Mouse (Mus musculus) cerebellum, adult 9-10 months (tissue): ENCODE results near the gene Ak4.
"Not testable (repeated sequence)": the region's sequence is repeated elsewhere in the genome, so short reads cannot be mapped to it uniquely, and the experiment has no call there.

ENCODE experiments used
- DNase-seq: peaks from one replicate; pipeline ENCODE4 v3.0.0; 2022

Gene Ak4

GRCm38 (mm10) chr4:101424495-101424894 lies 5.4 kb downstream of the Ak4 start:
- DNase-seq = peak; percentile 68

- DNase-seq = peak; percentile 39
These were observed 6.0 kb downstream of the Ak4 start for GRCm38 (mm10) chr4:101425119-101425518.

GRCm38 (mm10) chr4:101425666-101426065 lies 6.6 kb downstream of the Ak4 start:
- DNase-seq = peak; percentile 39

GRCm38 (mm10) chr4:101426566-101426965 lies 7.5 kb downstream of the Ak4 start:
- no peak for DNase-seq

GRCm38 (mm10) chr4:101427886-101428680 lies 9.0 kb downstream of the Ak4 start:
- DNase-seq = no peak

- no peak for DNase-seq
These were observed 10.0 kb downstream of the Ak4 start for GRCm38 (mm10) chr4:101429073-101429472.

GRCm38 (mm10) chr4:101430000-101430399 lies 10.9 kb downstream of the Ak4 start:
- DNase-seq = no peak

- DNase-seq = peak; percentile 80
These were observed 17.9 kb downstream of the Ak4 start for GRCm38 (mm10) chr4:101436761-101437512.

GRCm38 (mm10) chr4:101438271-101438670 lies 19.2 kb downstream of the Ak4 start:
- peak; percentile 83 for DNase-seq

- DNase-seq = peak; percentile 77
These were observed 20.8 kb downstream of the Ak4 start for GRCm38 (mm10) chr4:101439738-101440389.

GRCm38 (mm10) chr4:101442791-101443190 lies 23.7 kb downstream of the Ak4 start:
- DNase-seq = no peak

- DNase-seq = no peak
These were observed 24.4 kb downstream of the Ak4 start for GRCm38 (mm10) chr4:101443419-101443991.

- no peak for DNase-seq
These were observed 26.6 kb downstream of the Ak4 start for GRCm38 (mm10) chr4:101445660-101446059.

- DNase-seq = not testable (repeated sequence)
These were observed 27.5 kb downstream of the Ak4 start for GRCm38 (mm10) chr4:101446606-101447005.

GRCm38 (mm10) chr4:101448701-101449100 lies 29.6 kb downstream of the Ak4 start:
- no peak for DNase-seq

- no peak for DNase-seq
These were observed 30.3 kb downstream of the Ak4 start for GRCm38 (mm10) chr4:101449344-101449743.

- peak; percentile 99 for DNase-seq
These were observed 31.2 kb downstream of the Ak4 start for GRCm38 (mm10) chr4:101450150-101450780.

GRCm38 (mm10) chr4:101451089-101451488 lies 32.0 kb downstream of the Ak4 start:
- DNase-seq = peak; percentile 70

- DNase-seq = peak; percentile 55
These were observed 33.8 kb downstream of the Ak4 start for GRCm38 (mm10) chr4:101452829-101453228.

- peak; percentile 66 for DNase-seq
These were observed 38.1 kb downstream of the Ak4 start for GRCm38 (mm10) chr4:101457176-101457575.

GRCm38 (mm10) chr4:101458341-101458740 lies 39.3 kb downstream of the Ak4 start:
- DNase-seq = peak; percentile 92

- no peak for DNase-seq
These were observed 40.3 kb downstream of the Ak4 start for GRCm38 (mm10) chr4:101459358-101459757.

GRCm38 (mm10) chr4:101460114-101460513 lies 41.0 kb downstream of the Ak4 start:
- no peak for DNase-seq
